ENCODE assay signal across 8 mouse cellular contexts in the genomic region with DNA sequence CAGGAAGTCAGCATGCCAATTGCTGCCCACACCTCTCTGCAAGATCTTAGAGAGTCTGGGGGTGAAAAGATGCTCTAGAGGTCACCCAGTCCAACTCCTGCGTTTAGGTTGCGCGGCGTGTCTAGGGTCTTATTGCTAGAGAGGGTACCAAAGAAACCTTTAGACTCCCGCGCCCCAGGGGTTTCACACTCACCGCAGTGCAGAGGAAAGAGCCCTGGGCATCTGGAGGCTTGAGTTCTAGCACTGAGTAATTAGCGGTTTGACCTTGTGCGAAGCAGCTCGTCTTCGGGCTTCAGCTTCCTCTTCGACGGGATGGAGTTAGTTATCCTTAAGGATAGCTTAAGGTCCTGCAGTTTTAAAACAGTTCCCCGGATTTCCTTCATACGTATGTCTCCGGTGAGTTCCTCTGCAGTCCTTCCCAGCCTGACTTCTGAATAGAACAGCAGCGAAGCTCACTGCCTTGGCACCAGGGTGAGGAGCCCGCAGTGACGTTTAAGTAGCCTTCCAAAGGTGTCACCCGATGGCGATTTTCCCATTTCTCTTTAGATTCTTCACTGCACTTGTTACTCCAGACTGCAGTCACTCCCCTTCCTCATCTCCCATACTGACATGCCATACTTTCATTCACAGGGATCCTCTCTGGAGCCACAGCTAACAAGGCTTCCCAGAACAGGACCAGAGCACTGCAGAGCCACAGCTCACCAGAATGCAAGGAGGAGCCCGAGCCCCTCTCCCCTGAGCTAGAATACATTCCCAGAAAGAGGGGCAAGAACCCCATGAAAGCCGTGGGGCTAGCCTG. TPM values are rescaled to one million over a fixed set of nuclear protein-coding genes. Genes with fewer than 3 reads are reported as not detected.
DNase-seq lines count a peak whose midpoint lies in the region; ATAC-seq and TF ChIP-seq lines count a peak whose summit lies in the region.

No protein-coding gene starts in this region.

- peak overlapping the region; percentile 13; the same call in 1 of the 2 replicates for H3K27ac ChIP-seq in spleen, adult 2 months (ENCODE audit: insufficient read depth, low read length)
- no peak overlapping the region for H3K27ac ChIP-seq in hindbrain, embryonic 11.5 days (ENCODE audit: low read depth, low read length)
- no peak overlapping the region for H3K27ac ChIP-seq in midbrain, embryonic 13.5 days

- TF ChIP-seq CTCF in spleen, adult 2 months (IDR thresholded peaks at IDR 0.05; ENCODE audit: extremely low read depth, insufficient read depth, insufficient read length, insufficient replicate concordance): no peak

- H3K36me3 ChIP-seq in spleen, adult 2 months (ENCODE audit: control insufficient read depth, insufficient read depth, low read length): peaks cover 18% of the 10 kb centered on the region
- no peaks in the 10 kb centered on the region for H3K36me3 ChIP-seq in hindbrain, embryonic 11.5 days (ENCODE audit: control insufficient read depth, insufficient read depth, low read length)
- peaks cover 48% of the 10 kb centered on the region for H3K36me3 ChIP-seq in midbrain, embryonic 13.5 days

- H3K9ac ChIP-seq in hindbrain, embryonic 11.5 days (ENCODE audit: low read depth, low read length): peak overlapping the region; percentile 71
- peak overlapping the region; percentile 78 for H3K9ac ChIP-seq in midbrain, embryonic 13.5 days (replicated peaks)

- WGBS in spleen, adult 2 months: 6% methylated on average over 23 of the region's 23 CpGs
- WGBS in hindbrain, embryonic 11.5 days: 4% methylated on average over 23 of the region's 23 CpGs
- WGBS in midbrain, embryonic 13.5 days: 4% methylated on average over 23 of the region's 23 CpGs

- no peak for TF ChIP-seq POLR2A in spleen, adult 2 months (IDR thresholded peaks at IDR 0.05; ENCODE audit: low read depth, low read length)

- no peaks in the 10 kb centered on the region for H3K27me3 ChIP-seq in spleen, adult 2 months (ENCODE audit: control insufficient read depth, insufficient read depth, low read length)
- no peaks in the 10 kb centered on the region for H3K27me3 ChIP-seq in hindbrain, embryonic 11.5 days (ENCODE audit: control insufficient read depth, insufficient read depth, low read length)
- H3K27me3 ChIP-seq in midbrain, embryonic 13.5 days: no peaks in the 10 kb centered on the region

- peak; percentile 76 for DNase-seq in cerebellum, adult 9-10 months
- DNase-seq in cerebellum, postnatal 25 days: no peak
- no peak for DNase-seq in spleen, adult 2 months (ENCODE audit: low read depth in 1 of 2, low spot score in 2 of 2)
- no peak for DNase-seq in spleen, postnatal 36 days (ENCODE audit: low spot score in 2 of 2)
- no peak for DNase-seq in hindbrain, embryonic 11.5 days (ENCODE audit: low spot score)
- DNase-seq in testis, postnatal 10 days (ENCODE audit: low spot score): no peak
- DNase-seq in retina, postnatal 1 day: no peak

- ATAC-seq in hindbrain, embryonic 11.5 days (ENCODE audit: low FRiP score): no peak
- no peak for ATAC-seq in midbrain, embryonic 13.5 days

- H3K4me2 ChIP-seq in hindbrain, embryonic 11.5 days (replicated peaks; ENCODE audit: low read depth, low read length): peak overlapping the region; percentile 71
- H3K4me2 ChIP-seq in midbrain, embryonic 13.5 days (replicated peaks): peak overlapping the region; percentile 81

- peaks cover 6% of the 10 kb centered on the region; the same call in 1 of the 2 replicates for H3K4me1 ChIP-seq in spleen, adult 2 months (ENCODE audit: control insufficient read depth, insufficient read depth, insufficient read length)
- 0 out of 2 replicates have a peak, but pooled peaks cover 8% of the 10 kb centered on the region for H3K4me1 ChIP-seq in hindbrain, embryonic 11.5 days (replicated peaks; ENCODE audit: control insufficient read depth, insufficient read depth, low read length)
- H3K4me1 ChIP-seq in midbrain, embryonic 13.5 days (replicated peaks): peaks cover 37% of the 10 kb centered on the region

- H3K9me3 ChIP-seq in hindbrain, embryonic 11.5 days (ENCODE audit: control insufficient read depth, low read length): no peaks in the 10 kb centered on the region
- no peaks in the 10 kb centered on the region for H3K9me3 ChIP-seq in midbrain, embryonic 13.5 days

- H3K4me3 ChIP-seq in spleen, adult 2 months (ENCODE audit: extremely low read depth, insufficient read depth, insufficient read length): peak overlapping the region; percentile 71
- H3K4me3 ChIP-seq in hindbrain, embryonic 11.5 days (ENCODE audit: low read depth, low read length): peak overlapping the region; percentile 68
- peak overlapping the region; percentile 74 for H3K4me3 ChIP-seq in midbrain, embryonic 13.5 days (replicated peaks)

RNA-seq across cellular contexts. Expression of a gene that starts 0.7 kb away (rescaled TPM):
- 27.5 and 33.8 TPM in 2 replicates for polyA plus RNA-seq in spleen, adult 2 months (2012; rRNA removed)
- 85.4 and 99.4 TPM in 2 replicates for polyA plus RNA-seq in hindbrain, embryonic 11.5 days (2014; fragmentation: Nextera tagmentation; extraction: Ambion mirVana)
- polyA plus RNA-seq in midbrain, embryonic 13.5 days (2015; fragmentation: Nextera tagmentation; extraction: Ambion mirVana): 81.5 and 92.2 TPM in 2 replicates

RNA-seq across cellular contexts. Expression of a gene that starts 0.9 kb away (rescaled TPM):
- 102 and 119 TPM in 2 replicates for polyA plus RNA-seq in spleen, adult 2 months (2012; rRNA removed)
- polyA plus RNA-seq in hindbrain, embryonic 11.5 days (2014; fragmentation: Nextera tagmentation; extraction: Ambion mirVana): 189 and 198 TPM in 2 replicates
- 198 and 203 TPM in 2 replicates for polyA plus RNA-seq in midbrain, embryonic 13.5 days (2015; fragmentation: Nextera tagmentation; extraction: Ambion mirVana)

RNA-seq across cellular contexts. Expression of a gene that starts 7.1 kb away (rescaled TPM):
- 0.08 and 0.14 TPM in 2 replicates for polyA plus RNA-seq in spleen, adult 2 months (2012; rRNA removed)
- 0.32 TPM in 1 of 2 replicates, not detected in the other for polyA plus RNA-seq in hindbrain, embryonic 11.5 days (2014; fragmentation: Nextera tagmentation; extraction: Ambion mirVana)
- 0.24 and 0.31 TPM in 2 replicates for polyA plus RNA-seq in midbrain, embryonic 13.5 days (2015; fragmentation: Nextera tagmentation; extraction: Ambion mirVana)

RNA-seq across cellular contexts. Expression of a gene that starts 20.0 kb away (rescaled TPM):
- polyA plus RNA-seq in spleen, adult 2 months (2012; rRNA removed): 60.8 and 66.5 TPM in 2 replicates
- 8.6 and 9.1 TPM in 2 replicates for polyA plus RNA-seq in hindbrain, embryonic 11.5 days (2014; fragmentation: Nextera tagmentation; extraction: Ambion mirVana)
- 6.3 and 7.1 TPM in 2 replicates for polyA plus RNA-seq in midbrain, embryonic 13.5 days (2015; fragmentation: Nextera tagmentation; extraction: Ambion mirVana)

RNA-seq across cellular contexts. Expression of a gene that starts 49.5 kb away (rescaled TPM):
- polyA plus RNA-seq in spleen, adult 2 months (2012; rRNA removed): 186 and 302 TPM in 2 replicates
- 325 and 330 TPM in 2 replicates for polyA plus RNA-seq in hindbrain, embryonic 11.5 days (2014; fragmentation: Nextera tagmentation; extraction: Ambion mirVana)
- polyA plus RNA-seq in midbrain, embryonic 13.5 days (2015; fragmentation: Nextera tagmentation; extraction: Ambion mirVana): 384 and 393 TPM in 2 replicates
